Mouse (Mus musculus): ENCODE measurements around the gene Il12rb2.

DNA sequence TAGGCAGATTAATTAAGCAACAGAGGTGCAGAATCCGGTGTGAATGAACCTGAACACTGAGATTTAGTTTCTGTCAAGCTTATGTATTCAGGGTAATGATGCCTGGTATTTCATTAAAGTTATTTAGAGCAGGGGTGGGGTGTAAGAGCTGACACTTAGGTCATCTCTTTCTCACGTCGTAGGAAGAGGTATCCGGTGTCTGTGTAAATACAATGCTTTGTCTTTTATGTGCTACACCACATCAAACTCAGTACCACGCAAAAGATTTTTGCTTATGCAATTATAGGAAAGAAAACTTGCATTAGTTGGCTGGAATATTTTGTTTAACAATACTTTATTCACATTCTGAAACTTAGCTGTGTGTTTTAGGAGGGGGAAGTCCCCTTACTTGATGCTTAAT is 23.6 kb upstream of the Il12rb2 start:
- TF ChIP-seq TAL1 (IDR thresholded peaks at IDR 0.05; ENCODE audit: low read length) (no peak), GATA1 (IDR thresholded peaks at IDR 0.05; ENCODE audit: low read length) (no peak)
